Mouse (Mus musculus) right cerebral cortex, postnatal 14 days (tissue): ENCODE measurements around the gene Cntfr.
"Not testable (repeated sequence)": the region's sequence is repeated elsewhere in the genome, so short reads cannot be mapped to it uniquely, and the experiment has no call there.

Experiments used
- DNase-seq: peaks from one replicate; pipeline ENCODE4 v3.0.0; 2022

The Cntfr gene

DNA sequence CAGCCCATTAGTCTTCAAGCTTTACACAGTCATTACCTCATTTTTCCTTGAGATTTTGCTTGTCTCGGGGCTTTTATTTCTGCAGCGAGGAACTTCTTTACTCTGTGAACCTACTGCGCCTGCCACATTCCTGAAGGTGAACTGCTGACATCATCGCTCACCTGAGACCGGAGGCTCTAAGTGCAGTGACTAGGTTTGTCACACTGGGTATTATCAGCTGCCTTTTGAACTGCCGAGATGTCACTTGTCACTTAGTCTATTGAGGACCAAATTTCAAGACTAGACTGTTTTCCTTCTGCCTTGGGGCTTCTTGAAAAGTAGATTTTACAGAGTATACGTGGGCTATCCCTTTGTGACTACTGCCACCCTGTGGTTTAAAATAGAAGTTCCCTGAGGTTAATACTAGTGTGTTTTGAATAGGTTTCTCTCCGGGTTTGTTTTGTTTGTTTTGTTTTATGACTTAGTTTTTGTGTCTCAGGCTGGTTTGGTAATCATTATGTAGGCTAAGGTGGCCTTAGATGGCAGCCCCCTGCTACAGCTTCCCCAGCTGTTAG is 11.4 kb upstream of the Cntfr start:
- DNase-seq = no peak

DNA sequence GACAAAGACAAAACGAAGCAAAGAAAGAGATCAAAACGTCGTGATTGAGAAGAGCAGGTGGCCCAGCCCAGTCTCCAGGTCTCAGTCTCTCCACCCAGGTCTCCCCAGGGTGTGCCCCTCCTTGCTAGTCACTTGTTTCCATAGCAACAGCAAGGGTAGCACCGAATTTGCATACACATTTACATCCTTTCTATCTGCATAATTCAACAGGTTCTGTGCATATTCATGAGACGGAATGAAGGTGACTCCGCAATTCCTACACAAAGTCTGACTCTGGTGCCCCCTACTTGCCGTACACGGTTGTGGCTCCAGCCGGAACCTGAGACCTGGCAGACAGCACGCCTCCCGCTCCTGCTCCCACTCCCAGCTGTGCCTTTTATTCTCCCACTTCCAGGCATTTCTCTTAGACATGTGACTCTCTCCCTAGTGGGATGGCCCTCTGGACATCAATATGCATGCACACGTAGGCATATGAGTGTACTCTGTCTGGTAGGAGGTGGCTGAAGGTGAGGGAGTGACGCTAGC is 10.2 kb upstream of the Cntfr start:
- DNase-seq = peak; percentile 72

DNA sequence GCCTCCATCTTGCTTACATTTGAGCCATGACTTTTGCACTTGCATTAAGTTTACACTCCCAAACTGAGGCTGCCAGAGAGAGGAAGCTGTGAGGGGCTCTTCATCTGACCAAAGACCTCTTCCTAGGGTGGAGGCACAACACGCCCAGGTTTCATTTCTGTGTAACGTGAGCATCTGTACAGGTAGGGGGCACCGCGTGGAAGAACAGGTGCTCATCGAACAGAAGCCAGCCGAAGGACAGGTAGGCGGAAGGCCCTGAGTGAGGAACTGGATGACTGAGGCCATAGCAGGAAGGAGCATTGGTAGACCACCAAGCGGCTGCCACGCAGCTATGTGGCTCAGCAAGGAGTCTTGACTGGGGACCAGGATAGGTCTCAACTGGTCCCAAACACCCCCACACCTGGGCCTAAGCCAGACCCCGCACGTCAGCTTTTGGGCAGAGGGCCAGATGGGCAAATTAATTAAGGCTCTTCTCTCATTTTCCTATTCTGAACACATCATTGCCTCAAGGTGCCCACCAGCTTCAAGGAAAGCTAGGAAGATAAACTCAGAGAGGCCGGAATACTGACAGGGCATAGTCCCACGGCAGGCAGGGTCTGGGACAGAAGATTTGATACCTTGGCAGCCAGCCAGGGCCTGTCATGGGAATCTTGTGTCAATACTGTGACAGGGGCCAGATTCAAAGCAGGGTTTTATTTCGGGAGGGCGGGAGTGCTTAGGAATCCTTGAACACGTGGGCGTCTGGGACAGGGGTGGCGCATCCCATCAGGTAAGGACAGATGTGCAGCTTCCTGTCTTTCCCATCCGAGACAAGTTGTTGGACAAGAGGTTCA is 9.2 kb upstream of the Cntfr start:
- DNase-seq = no peak

DNA sequence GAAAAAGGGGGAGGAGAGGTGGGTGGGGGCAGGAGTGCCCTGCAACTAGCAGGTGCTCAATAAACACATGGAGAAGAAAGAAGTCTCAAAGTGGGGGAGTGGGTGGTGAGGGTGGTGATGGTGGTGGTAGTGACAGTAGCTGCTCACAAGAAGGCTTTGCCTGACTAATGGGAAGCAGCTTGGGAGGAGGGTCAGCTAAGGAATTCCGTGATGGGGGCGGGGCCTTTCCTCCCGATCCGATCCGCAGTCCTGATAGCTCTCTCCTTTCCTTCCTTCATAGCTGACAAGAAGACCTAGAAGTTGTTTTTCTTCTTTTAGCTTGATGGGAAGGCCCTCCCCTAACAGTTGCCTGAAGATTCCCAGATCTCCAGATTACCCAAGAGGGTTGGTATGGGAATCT is 7.8 kb upstream of the Cntfr start:
- DNase-seq = no peak

DNA sequence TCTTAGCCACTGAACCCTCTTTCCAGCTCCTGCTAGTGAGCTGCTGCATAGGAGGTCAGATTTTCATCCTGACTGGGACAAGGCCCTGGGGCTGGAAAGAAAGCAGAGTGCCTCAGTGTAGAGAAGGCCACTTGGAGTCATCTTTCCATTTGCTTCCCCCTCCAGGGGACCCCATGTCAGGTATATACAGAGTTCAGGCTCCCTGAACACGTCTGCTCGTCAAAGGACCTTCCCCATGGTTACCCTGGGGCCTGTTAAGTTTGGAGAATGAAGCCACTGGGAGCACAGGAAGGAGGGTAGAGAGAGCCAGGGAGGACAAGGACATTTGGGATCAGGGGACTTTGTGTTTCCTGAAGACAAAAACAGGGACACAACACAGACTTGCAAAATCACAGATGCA is 5.3 kb upstream of the Cntfr start:
- not testable (repeated sequence) for DNase-seq

DNA sequence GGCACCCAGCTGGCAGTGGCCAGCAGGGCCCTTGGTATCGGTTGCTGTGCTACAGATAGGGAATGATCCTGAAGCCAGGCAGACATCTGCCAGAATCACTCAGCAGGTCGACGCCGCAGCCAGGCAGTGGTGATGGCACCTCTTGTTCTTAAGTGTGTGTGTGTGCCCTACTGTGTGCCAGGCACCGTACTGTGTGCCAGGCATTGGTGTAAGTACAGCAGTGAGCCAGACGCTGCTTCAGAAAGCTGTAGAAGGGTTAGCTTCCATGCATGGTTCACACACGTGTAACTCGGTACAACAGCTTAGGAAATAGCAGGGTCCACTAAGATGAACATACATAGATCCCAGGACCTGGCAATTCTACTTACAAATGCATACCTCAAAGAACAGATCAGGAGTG is 3.3 kb upstream of the Cntfr start:
- DNase-seq = not testable (repeated sequence)

DNA sequence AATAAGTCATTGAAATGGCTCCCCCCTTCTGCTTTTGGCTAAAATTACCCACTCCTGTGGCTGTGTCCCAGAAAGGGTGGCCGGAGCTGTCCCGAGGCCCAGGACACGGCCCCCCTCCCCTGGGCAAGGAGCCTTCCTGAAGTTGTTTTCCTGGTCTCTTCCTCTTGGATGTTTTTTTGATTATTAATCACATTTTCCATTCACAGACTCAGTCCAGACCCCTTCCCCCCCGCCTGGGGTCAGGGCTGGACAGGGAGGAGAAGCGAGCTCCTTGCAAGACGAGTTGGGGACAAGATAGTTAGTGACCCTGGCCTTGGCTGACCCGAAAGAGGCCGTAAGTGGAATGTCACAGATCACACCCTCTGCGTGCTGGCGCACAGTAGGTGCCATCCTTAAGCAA is 2.9 kb upstream of the Cntfr start, which contains the start of gene Il11ra1:
Il11ra1 (plus strand) TSS at position 207 of the 400 bp plus-strand sequence.
- not testable (repeated sequence) for DNase-seq

DNA sequence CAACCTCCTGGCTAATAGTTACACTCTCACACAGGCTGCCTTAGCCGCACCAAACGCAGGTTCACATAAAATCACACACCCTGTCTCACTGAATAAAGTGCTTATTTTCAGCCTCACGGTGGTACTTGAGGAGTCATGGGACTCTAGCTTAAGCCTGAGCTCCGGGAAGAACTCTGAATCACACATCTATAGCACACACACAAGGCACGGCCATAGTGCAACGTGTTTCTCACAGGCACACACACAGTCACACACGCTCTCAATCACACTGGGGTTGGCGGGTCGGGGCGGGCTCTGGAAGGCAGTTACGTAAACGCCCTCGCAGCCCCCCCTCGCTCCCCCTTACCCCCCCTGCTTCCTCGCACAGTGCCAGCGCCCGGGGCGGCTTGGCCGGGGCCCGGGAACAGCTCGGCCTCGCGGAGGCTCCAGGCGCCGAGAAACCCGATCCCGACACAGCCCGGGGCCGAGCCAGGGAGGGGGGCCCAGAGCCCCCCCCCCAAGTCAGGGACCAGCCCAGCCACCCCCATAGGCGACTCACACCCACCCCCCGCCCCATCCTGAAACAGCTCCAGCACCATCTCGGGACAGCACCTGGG is 1.6 kb upstream of the Cntfr start:
- DNase-seq = not testable (repeated sequence)

DNA sequence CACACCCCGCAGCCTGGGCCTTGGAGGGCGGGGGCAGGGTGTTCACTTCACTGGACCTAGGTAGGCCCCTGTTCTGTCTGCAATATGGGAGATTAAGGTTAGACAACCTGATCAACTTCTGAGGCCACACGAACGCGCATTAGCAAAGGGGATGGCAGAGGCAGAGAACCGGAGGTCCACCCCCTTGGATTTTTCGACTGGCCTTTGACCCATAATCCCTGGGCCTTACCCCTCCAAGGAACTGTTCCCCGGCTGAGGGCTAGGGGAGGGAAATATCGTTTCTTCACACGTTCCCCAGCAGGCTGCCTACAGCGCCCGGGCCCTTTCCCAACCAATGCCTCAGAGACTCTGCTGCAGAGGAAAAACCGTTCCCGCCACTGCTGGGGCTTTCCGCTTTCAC is 437 bp downstream of the Cntfr start:
- DNase-seq = not testable (repeated sequence)

DNA sequence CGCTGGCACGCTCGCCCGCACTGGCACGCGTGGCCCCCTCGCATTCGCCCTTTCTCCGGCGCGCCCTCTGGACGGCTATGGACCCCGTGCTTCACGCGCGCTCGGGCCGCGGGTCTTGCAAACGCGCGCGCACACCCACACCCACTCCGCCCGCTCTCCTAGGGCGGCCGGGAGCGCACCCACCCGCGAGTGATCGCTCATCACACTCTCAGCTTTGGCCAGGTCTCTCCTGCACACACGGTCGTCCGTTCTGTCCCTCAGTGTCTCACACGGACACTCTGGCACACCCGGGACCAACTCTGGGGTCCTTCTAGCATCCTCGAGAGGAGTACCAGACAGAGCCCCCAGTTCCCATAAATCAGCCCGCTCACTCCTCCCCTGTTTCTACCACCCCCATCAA is 1.1 kb downstream of the Cntfr start:
- DNase-seq = not testable (repeated sequence)

DNA sequence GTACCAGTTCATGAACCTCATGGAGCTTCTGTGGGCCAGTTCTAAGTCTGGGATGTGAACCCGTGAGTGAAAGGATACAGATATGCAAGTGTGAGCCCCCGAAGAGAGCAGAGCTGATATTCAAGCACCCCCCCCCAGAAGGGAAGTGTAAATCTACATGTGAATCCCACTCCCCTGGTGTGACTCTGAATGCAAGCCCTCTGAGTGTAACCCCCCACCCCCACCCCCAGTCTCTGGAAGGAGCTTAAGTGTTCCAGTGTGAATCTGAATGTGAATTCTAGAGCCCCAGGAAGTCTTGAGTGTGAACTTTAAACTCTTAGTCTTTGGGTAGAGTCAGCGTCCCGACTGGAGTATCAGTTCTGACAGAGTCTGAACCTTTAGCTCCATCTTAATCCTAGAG is 3.4 kb downstream of the Cntfr start:
- DNase-seq = not testable (repeated sequence)

DNA sequence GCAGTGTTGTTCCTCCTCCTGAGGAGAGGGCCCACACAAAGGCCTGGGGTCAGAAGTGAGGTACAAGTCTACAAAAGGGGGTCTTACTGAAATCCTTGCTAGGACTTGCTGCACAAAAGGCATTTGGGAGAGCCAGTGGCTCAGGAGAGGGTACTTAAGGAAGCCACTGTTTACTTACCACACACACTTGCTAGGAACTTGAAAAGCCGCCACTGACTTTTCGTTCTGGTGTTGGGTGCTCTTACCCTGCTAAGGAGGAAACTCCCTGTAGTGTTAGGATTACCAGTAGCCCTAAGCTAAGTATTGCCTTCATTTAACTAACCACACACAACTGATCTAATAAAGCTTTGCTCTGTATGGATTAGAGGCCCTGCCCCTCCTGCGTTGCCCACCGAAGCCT is 6.9 kb downstream of the Cntfr start:
- DNase-seq = not testable (repeated sequence)

DNA sequence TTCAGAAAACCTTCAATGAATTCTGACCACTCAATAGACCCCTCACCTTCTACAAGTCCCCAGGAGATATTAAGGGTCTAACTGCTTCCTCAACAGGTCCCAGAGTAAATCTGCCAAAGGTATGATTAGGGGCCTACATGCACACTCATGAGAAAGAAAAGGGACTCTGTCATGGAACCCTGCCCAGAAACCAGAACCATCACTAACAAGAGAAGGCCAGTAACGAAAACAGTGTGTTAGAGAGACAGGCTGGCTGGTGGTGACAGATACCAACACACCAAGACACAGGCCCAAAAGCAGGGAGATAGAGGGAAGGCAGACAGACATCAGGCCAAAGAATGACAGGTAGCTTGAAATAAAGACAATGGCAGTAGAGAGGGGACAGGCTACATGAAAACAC is 8.3 kb downstream of the Cntfr start:
- not testable (repeated sequence) for DNase-seq

DNA sequence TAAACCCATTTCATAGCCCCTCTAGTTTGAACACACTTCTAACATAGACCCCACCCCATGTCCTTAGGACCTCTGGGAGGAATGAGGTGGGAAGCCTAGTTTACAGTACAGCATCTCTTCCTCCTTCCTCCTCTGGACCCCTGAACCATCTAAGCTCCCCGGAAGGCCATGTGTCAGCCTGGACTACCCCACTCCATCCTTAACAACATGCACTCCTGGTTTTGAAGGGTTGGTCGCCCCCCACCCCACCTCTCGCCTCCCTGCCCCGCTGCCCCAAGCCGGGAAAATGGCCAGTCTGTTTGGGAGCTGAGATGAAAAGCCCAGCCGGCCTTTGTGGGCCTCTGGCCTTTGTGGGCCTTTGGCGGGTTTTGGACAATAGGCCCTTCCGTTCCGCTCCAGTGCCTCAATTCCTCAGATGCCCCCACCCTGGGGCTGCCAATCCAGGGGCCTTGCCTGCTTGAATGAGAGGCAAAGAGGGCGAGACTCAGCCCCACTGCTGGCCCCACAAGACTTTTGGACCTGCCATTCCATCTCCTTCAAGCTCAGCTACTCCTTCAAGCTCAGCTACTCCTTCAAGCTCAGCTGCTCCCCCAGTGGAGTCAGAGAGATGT is 10.9 kb downstream of the Cntfr start:
- DNase-seq = not testable (repeated sequence)

DNA sequence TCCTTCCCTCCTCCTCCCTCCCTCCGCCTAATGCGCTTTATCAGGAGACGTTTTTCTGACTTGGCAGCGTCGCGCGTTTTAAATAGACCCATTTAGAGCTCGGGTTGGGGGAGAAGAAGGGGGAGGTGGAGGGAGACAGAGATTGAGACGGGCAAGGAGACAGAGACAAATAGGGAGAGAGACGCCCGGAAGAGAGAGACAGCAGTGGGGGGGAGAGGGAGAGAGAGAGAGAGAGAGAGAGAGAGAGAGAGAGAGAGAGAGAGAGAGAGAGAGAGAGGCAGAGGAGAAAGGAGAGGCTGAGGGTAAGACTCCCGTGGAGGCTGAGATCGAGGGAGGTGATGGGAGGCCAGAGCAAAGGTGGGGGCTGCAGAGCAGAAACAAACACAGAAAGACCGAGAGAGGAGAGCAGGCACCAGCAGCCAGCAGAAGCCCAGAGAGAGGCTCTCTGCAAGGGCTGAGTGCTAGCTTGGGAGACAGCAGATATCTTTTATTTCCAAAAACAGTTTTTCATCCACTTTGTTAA is 11.9 kb downstream of the Cntfr start:
- not testable (repeated sequence) for DNase-seq

DNA sequence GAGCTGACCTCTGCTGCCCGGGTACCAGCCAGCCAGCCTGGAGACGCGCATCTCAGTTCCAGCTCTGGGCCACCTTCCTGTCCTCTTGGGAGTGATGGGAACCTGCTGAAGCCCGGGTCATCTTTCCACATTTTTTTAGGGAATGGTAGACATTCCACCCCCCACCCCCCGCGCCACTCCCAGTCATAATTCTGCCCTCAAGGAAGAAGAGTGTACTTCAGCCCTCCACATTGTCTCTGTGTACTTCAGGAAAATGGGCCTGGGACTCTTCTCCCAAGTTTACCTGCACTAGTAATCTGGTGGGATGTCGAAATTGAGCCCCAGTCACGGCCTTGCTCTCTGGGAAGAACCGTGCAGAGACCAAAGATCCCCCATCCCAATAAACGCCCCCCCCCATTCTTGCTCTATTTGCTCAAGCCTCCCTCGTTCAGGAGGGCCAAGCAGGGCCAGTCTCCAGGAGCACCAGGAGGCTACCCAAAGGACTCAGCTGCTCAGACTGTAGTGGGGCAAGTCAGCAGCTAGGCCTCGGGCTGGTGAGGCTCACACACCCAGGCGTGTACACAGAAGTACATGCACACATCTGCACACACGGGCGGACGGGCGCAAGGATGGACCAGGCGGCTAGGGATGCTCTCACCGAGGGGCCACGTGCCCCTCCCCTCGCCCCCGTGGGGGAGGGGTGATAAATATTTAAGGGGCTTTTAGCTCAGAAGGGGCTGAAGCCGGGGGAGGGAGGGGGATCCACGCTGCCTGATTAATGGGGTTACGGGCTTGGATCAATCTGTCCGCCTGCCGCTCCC is 12.6 kb downstream of the Cntfr start:
- not testable (repeated sequence) for DNase-seq

DNA sequence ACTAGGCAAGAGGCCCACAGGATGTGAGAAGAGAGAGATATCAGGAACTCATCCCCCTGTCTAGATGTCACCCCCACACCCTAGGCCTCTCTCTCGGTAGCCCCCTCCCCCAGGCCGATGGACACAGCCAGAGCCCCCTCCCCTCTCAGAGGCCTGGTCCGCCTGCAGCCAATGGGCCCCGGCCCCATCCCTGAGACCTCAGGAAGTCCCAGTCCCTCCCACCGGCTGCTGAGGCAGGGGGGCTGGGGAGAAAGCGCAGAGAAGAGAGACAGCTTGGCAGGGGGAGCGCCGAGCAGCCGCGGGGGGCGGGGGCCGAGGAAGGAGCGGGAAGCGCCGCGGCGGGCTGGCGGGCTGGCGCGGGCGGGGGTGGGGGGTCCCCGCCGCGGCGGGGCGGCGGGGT is 13.6 kb downstream of the Cntfr start:
- DNase-seq = not testable (repeated sequence)

DNA sequence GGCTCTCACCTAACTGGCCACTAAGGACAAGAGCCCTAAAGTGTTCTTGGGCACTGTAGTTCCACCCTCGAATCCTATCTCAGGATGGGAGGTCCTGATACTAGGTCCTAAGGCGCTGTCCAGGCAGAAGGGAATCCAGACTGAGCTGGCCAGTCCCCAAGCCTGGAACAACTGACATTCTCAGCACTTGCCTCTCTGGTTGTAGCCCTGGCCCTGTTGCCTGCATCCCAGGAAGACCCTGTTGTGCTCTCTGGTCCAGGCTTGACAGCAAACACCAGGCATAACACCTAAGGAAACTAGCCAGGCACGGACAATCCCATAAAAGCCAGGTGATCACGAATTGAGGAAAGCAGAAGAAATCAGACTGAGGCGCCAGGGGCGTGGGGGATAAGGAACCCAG is 14.1 kb downstream of the Cntfr start:
- no peak for DNase-seq

DNA sequence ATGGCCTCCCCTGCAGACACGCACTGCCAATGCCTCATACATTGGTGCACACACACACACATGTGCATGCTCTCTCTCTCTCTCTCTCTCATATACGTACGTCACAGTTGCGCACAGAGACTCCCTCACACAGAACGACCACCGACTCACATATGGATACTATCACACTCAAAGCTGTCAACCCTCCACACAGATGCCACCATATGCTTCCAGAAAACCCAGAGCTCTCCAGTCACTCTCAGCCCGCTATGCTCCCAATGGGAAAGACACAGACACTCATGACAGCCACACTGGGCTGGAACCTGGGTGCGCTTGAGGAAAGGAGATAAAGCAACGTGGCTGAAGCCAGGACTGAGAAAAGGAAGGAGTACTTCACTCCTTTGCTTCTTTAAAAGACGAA is 14.9 kb downstream of the Cntfr start:
- no peak for DNase-seq

DNA sequence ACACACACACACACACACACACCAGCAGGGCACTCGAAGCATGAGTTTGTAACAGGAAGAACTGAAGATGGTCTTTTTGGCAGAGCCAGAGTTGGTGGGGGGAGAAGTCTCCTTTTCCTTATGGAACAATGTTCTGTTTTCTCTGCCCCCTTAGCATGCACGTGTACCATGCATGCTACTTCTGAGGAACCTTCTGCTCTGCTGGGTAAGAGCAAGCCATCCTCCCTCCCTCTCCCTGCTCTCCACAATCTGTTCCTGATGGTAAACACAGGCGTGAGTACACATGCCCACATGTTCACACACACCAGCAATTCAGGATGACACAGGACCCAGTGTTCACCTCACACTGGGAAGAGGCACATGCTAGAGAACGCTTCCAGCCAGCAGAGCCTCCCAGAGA is 15.7 kb downstream of the Cntfr start:
- no peak for DNase-seq

DNA sequence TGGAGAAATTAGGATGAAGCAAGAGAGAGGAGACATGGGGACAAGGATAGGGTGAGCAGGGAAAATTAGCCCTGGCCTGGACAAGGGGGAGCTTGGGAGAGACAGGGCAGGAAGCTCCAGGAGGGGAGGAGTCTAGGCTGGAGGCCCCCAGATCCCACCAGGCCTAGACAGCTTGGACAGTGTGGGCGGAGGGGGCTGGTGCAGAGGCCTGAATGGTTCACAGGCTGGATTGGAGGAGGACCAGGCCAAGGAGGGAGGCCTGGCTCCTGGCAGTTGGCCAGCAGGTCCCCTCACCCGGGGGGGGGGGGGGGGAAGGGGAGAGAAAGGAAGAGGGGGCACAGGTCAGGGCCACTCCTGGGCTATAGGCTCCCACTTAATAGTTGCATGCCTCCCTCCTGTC is 17.6 kb downstream of the Cntfr start:
- DNase-seq = no peak

DNA sequence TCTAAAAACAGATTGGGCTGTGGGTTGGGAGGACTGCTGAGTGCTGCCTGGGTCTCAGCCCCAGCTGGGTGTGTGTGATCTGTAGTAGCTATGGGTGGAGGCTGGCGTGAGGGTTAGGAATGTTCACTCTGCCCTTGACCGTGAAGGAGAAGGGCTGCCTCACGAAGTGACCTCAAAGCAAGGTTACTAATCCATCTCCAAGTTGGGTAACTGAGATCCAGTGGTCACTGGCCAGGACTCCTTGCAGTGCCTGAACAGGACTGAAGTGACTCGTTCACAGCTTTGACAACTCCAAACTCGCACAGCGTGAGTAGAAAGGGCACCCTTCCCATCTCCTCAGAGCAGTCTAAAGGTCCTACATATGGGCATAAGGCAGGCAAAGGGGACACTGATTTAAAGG is 18.0 kb downstream of the Cntfr start:
- DNase-seq = no peak
